Mouse (Mus musculus): ENCODE results near the gene Tssk4. TPM values are rescaled to one million over a fixed set of nuclear protein-coding genes. Genes with fewer than 3 reads are reported as not detected.

Tssk4 gene
- total RNA-seq (2021): under 1 TPM; 0.75 to 0.85 TPM

GRCm38 (mm10) chr14:55649884-55650283 lies at the start of gene Tssk4:
TSS of gene Tssk4 (plus strand) at chr14:55650184.
- intact Hi-C loops (cut with DNase I): no loop called here
- DNase-seq (ENCODE audit: extremely low spot score in 1 of 2, low spot score in 2 of 2): no peak

GRCm38 (mm10) chr14:55603271-55603632 lies 46.7 kb upstream of the Tssk4 start, which contains the start of gene Irf9:
TSS of gene Irf9 (plus strand) at chr14:55603571.
- intact Hi-C loops (cut with DNase I): no loop called here
- DNase-seq (ENCODE audit: extremely low spot score in 1 of 2, low spot score in 2 of 2): no peak

- intact Hi-C loops (cut with DNase I): no loop called here
- peak; percentile 86 to 92 for DNase-seq (ENCODE audit: extremely low spot score in 1 of 2, low spot score in 2 of 2)
Observed at GRCm38 (mm10) chr14:55603633-55604576, 46.1 kb upstream of the Tssk4 start.

- no peak for DNase-seq (ENCODE audit: extremely low spot score in 1 of 2, low spot score in 2 of 2)
- intact Hi-C loops (cut with DNase I): no loop called here
Observed at GRCm38 (mm10) chr14:55604823-55605222, 45.2 kb upstream of the Tssk4 start.

GRCm38 (mm10) chr14:55605743-55606459 lies 44.1 kb upstream of the Tssk4 start:
- intact Hi-C loops (cut with DNase I): no loop called here
- no peak for DNase-seq (ENCODE audit: extremely low spot score in 1 of 2, low spot score in 2 of 2)

GRCm38 (mm10) chr14:55608339-55608738 lies 41.6 kb upstream of the Tssk4 start:
- DNase-seq (ENCODE audit: extremely low spot score in 1 of 2, low spot score in 2 of 2): no peak
- intact Hi-C loops (cut with DNase I): no loop called here

GRCm38 (mm10) chr14:55613346-55613745 lies 36.6 kb upstream of the Tssk4 start:
- intact Hi-C loops (cut with DNase I): no loop called here
- no peak for DNase-seq (ENCODE audit: extremely low spot score in 1 of 2, low spot score in 2 of 2)

- intact Hi-C loops (cut with DNase I): no loop called here
- no peak for DNase-seq (ENCODE audit: extremely low spot score in 1 of 2, low spot score in 2 of 2)
Observed at GRCm38 (mm10) chr14:55614565-55615178, 35.3 kb upstream of the Tssk4 start.

- DNase-seq (ENCODE audit: extremely low spot score in 1 of 2, low spot score in 2 of 2): no peak
- intact Hi-C loops (cut with DNase I): no loop called here
Observed at GRCm38 (mm10) chr14:55615876-55616275, 34.1 kb upstream of the Tssk4 start.

GRCm38 (mm10) chr14:55616844-55617243 lies 33.1 kb upstream of the Tssk4 start:
- no peak for DNase-seq (ENCODE audit: extremely low spot score in 1 of 2, low spot score in 2 of 2)
- intact Hi-C loops (cut with DNase I): no loop called here

- intact Hi-C loops (cut with DNase I): no loop called here
- DNase-seq (ENCODE audit: extremely low spot score in 1 of 2, low spot score in 2 of 2): peak in 1 of 2 experiments; percentile 51
Observed at GRCm38 (mm10) chr14:55617822-55618221, 32.2 kb upstream of the Tssk4 start, which contains the start of gene Rec8. TSS of gene Rec8 (plus strand) at chr14:55618037.

- intact Hi-C loops (cut with DNase I): no loop called here
- DNase-seq (ENCODE audit: extremely low spot score in 1 of 2, low spot score in 2 of 2): peak in 1 of 2 experiments; percentile 23
Observed at GRCm38 (mm10) chr14:55618486-55619195, 31.3 kb upstream of the Tssk4 start.

GRCm38 (mm10) chr14:55628077-55628827 lies 21.7 kb upstream of the Tssk4 start:
- intact Hi-C loops (cut with DNase I): no loop called here
- DNase-seq (ENCODE audit: extremely low spot score in 1 of 2, low spot score in 2 of 2): no peak

GRCm38 (mm10) chr14:55629312-55629711 lies 20.7 kb upstream of the Tssk4 start:
- no peak for DNase-seq (ENCODE audit: extremely low spot score in 1 of 2, low spot score in 2 of 2)
- intact Hi-C loops (cut with DNase I): no loop called here

- intact Hi-C loops (cut with DNase I): no loop called here
- peak; percentile 20 to 51 for DNase-seq (ENCODE audit: extremely low spot score in 1 of 2, low spot score in 2 of 2)
Observed at GRCm38 (mm10) chr14:55634874-55635522, 15.0 kb upstream of the Tssk4 start.

- intact Hi-C loops (cut with DNase I): no loop called here
- peak; percentile 89 to 94 for DNase-seq (ENCODE audit: extremely low spot score in 1 of 2, low spot score in 2 of 2)
Observed at GRCm38 (mm10) chr14:55635523-55636007, 14.4 kb upstream of the Tssk4 start, which contains the start of gene Ipo4. TSS of gene Ipo4 (minus strand) at chr14:55635957.

GRCm38 (mm10) chr14:55637795-55638194 lies 12.2 kb upstream of the Tssk4 start, which contains the start of gene Gm49378:
TSS of gene Gm49378 (minus strand) at chr14:55637895.
- DNase-seq (ENCODE audit: extremely low spot score in 1 of 2, low spot score in 2 of 2): no peak

More at GRCm38 (mm10) chr14:55637795-55638194, 12.2 kb upstream of the Tssk4 start, which contains the start of gene Gm49378:
- intact Hi-C loops (cut with DNase I): no loop called here
